ENCODE assay signal across 26 mouse cellular contexts in the genomic region with DNA sequence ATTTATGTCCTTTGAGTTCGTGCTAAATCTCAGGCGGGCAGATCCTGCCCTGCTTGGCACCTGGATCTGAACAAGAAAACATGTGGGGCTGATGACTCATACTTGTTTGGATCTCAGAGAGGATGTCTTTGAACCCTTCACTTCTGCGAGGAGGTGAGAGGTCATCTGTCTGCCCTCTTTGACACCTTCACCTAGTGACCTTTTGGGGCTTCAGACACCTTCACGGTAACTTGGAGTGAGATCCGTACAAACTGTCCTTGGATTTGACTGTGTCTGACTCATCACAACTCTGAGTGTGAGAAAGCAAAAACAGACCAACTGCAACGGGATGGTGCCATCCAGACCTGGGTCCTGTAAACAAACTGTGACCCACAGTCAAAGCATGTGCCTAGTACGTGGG.
DNase-seq lines count a peak whose midpoint lies in the region; ATAC-seq and TF ChIP-seq lines count a peak whose summit lies in the region.
"Had no signal": no experiment of that assay in that cellular context is flagged by ENCODE, and none has a peak within 500 bp of the region (broad histone marks: within the 10 kb centered on the region; RNA-seq: fewer than 3 reads in every experiment).

No protein-coding gene starts in this region.

- no peak overlapping the region for H3K27ac ChIP-seq in cerebellum, adult 2 months (ENCODE audit: insufficient read depth, low read length)
- H3K27ac ChIP-seq in forebrain, embryonic 16.5 days (ENCODE audit: low read length): no peak overlapping the region
- H3K27ac ChIP-seq: forebrain, embryonic 10.5 days; forebrain, embryonic 13.5 days; gastrocnemius, adult 2 months; heart, adult 2 months; heart, embryonic 10.5 days; heart, embryonic 13.5 days; hindbrain, embryonic 14.5 days; hindbrain, postnatal 0 days had no signal

- TF ChIP-seq CTCF in cerebellum, adult 2 months (IDR thresholded peaks at IDR 0.05; ENCODE audit: borderline replicate concordance, insufficient read depth, low read depth, low read length): no peak

- H3K9me3 ChIP-seq in forebrain, embryonic 16.5 days (ENCODE audit: control insufficient read depth, low read length): no peaks in the 10 kb centered on the region
- H3K9me3 ChIP-seq: forebrain, embryonic 10.5 days; forebrain, embryonic 13.5 days; heart, embryonic 10.5 days; heart, embryonic 13.5 days had no signal

- WGBS in cerebellum, adult 2 months: 88% methylated on average over 7 of the region's 7 CpGs
- WGBS in forebrain, embryonic 16.5 days: 91% methylated on average over 7 of the region's 7 CpGs

- peak; percentile 16 for DNase-seq in adrenal gland, adult 2 months
- no peak for DNase-seq in adrenal gland, postnatal 4 days (ENCODE audit: low spot score in 2 of 2)
- DNase-seq in cerebellum, adult 2 months: no peak
- DNase-seq in 3134 (ENCODE audit: extremely low read depth, insufficient read length, low spot score): peak; percentile 60
- DNase-seq in natural killer cell, adult 2 months (ENCODE audit: low spot score in 2 of 2): peak; percentile 22 to 30
- DNase-seq: cerebellum, adult 11-12 months; cerebellum, adult 9-10 months; cerebellum, postnatal 14 days; forebrain, postnatal 0 days; gastrocnemius, adult 2 months; gastrocnemius, postnatal 14 days; heart, adult 2 months; heart, postnatal 14 days; heart, postnatal 4 days; kidney, adult 18-20 months had no signal

- H3K4me2 ChIP-seq in forebrain, embryonic 16.5 days (ENCODE audit: low read length): no peak overlapping the region
- H3K4me2 ChIP-seq: forebrain, embryonic 13.5 days; heart, embryonic 13.5 days; hindbrain, embryonic 14.5 days had no signal

- no peak overlapping the region for H3K9ac ChIP-seq in forebrain, embryonic 16.5 days (replicated peaks; ENCODE audit: low read depth, low read length)
- H3K9ac ChIP-seq: forebrain, embryonic 13.5 days; forebrain, postnatal 0 days; heart, embryonic 13.5 days; hindbrain, embryonic 14.5 days had no signal

- no peaks in the 10 kb centered on the region for H3K27me3 ChIP-seq in cerebellum, adult 2 months (ENCODE audit: control insufficient read depth, insufficient read depth, low read length)
- H3K27me3 ChIP-seq in forebrain, embryonic 16.5 days (replicated peaks; ENCODE audit: control insufficient read depth, insufficient read depth, low read length): no peaks in the 10 kb centered on the region
- H3K27me3 ChIP-seq: forebrain, embryonic 13.5 days had no signal

- no peaks in the 10 kb centered on the region for H3K4me1 ChIP-seq in cerebellum, adult 2 months (ENCODE audit: control insufficient read depth, insufficient read depth, low read length)
- no peaks in the 10 kb centered on the region for H3K4me1 ChIP-seq in forebrain, embryonic 16.5 days (replicated peaks; ENCODE audit: control insufficient read depth, insufficient read depth, low read length)
- H3K4me1 ChIP-seq: forebrain, embryonic 10.5 days; forebrain, embryonic 13.5 days; heart, embryonic 10.5 days had no signal

- no peaks in the 10 kb centered on the region for H3K36me3 ChIP-seq in forebrain, embryonic 16.5 days (ENCODE audit: control insufficient read depth, insufficient read depth)
- H3K36me3 ChIP-seq: forebrain, embryonic 10.5 days; heart, embryonic 10.5 days; heart, embryonic 13.5 days had no signal

- 0 out of 2 replicates have a peak, but pooled peaks have one; percentile 16 for ATAC-seq in cerebellum, adult (ENCODE audit: insufficient number of reproducible peaks, low FRiP score, low TSS enrichment)
- no peak for ATAC-seq in forebrain, embryonic 16.5 days
- ATAC-seq: activated CD4-positive, CD25-positive, alpha-beta regulatory T cell, adult 4 months; forebrain, embryonic 13.5 days; forebrain, postnatal 0 days; hindbrain, postnatal 0 days; inflammation-experienced regulatory T-cells, adult 6 months; intestine, embryonic 16.5 days had no signal

- no peak for TF ChIP-seq POLR2A in cerebellum, adult 2 months (IDR thresholded peaks at IDR 0.05; ENCODE audit: borderline replicate concordance, insufficient read depth, low read length)

- H3K4me3 ChIP-seq in cerebellum, adult 2 months (replicated peaks; ENCODE audit: insufficient read depth, low read depth, low read length): no peak overlapping the region
- H3K4me3 ChIP-seq in forebrain, embryonic 16.5 days (replicated peaks; ENCODE audit: low read length): no peak overlapping the region
- H3K4me3 ChIP-seq: forebrain, embryonic 10.5 days; forebrain, embryonic 13.5 days; gastrocnemius, adult 2 months; heart, adult 2 months; heart, embryonic 10.5 days; heart, embryonic 13.5 days had no signal

Comparison
In these comparisons a context has a peak if more than half of its experiments do, and no peak if none do; other contexts are left out.
1. DNase-seq: peak in adrenal gland, adult 2 months (single experiment), 3134 (single experiment) and natural killer cell, adult 2 months (2 of 2); none in adrenal gland, postnatal 4 days (0 of 2) and cerebellum, adult 2 months (0 of 2).